Mouse (Mus musculus): ENCODE measurements around the gene Zfp706. TPM values are rescaled to one million over a fixed set of nuclear protein-coding genes. Genes with fewer than 3 reads are reported as not detected.

Zfp706 gene
- total RNA-seq (2015; ENCODE audit: low replicate concordance) (25.6 and 63.3 TPM in 2 replicates), total RNA-seq (2017; ENCODE audit: low replicate concordance) (4.9 and 13.7 TPM in 2 replicates)

DNA sequence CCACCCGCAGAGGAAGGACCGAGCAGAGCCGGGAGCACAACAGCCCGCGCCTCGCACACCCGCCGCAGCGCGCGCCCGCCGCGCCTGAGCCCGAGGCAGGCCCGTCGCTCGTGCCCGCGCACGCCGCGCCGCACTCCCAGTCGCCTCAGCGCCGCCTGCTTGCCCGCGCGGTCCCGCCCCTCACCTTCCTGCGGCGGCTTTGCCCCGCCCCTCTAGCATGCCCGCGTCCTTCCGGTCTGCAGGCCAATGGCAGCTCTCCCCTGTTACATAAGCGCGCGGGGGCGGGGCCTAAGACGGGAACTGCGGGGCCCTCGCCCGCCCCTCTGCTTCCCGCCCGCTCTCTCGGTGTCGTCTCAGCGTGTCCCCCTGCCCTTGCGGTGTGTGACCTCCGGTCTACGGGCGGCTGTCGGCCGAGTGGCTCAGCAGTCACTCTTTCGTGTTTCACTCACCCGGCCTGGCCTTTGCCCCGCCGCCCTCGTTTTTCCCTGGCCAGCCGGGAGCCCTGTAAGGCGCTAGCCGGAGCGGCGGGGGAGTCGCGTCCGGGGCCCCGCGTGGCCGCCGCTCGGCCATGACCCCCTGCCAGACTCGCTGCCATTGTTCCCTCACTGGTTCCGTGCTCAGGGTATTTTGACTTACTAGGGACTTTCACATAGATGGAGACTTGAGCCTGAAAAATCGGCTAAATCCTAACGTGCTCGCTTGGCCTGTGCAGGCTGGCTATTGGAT is at the start of gene Zfp706:
Gene Zfp706, minus strand, starts transcription at position 541 of the 726 bp plus-strand sequence.
- peak; percentile 98 for ATAC-seq (replicated peaks; ENCODE audit: low FRiP score, poor library complexity, severe bottlenecking)

DNA sequence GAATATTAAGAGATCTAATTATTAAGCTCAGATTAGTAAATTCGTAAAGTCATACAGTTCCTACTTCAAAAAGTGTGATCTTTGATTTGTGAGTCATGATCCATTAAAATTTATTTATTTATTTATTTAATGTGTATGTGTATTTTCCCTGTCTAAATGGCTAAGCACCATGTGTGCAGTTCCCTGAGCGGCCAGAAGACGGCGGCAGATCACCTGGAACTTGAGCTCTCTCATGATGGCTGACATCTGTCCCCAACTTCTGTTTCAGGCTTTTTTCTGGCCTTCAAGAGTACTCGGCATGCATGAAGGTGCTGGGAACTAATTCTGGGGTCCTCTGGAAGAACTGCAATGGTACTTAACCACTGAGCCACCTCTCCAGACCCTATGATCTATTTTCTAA is 47.0 kb upstream of the Zfp706 start:
- no peak for ATAC-seq (replicated peaks; ENCODE audit: low FRiP score, poor library complexity, severe bottlenecking)

DNA sequence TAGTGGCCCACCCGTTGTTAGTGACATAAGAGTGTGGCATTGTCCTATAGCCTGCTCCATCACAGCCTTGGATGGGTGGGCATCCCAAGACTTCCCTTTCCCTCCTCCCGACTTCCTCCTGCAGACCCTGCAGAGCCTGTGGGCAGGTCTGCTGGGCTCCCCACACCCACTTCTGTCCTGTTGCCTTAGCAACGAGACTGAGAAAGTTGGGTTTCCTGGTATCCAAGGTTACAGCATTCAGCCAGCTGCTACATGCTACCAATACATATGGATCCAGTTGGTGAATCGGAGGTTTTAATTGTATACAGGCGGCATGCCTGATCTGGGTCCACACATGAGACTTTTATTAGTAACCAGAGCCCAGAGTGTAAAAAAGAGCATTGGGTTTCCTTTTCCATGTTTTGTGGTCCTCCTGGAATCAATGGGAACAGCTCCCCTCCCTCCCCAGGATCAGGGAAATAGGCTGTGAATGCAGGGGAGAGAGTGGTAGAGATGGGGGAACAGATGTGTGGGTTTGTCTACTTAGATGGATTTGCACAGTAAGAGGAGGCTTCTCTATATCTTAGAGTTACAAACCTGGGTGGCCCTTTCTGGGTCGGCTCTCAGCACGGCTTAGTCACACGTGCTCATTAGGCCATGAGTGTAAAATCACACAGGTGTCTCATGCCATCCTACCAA is 45.7 kb upstream of the Zfp706 start:
- no peak for ATAC-seq (replicated peaks; ENCODE audit: low FRiP score, poor library complexity, severe bottlenecking)

DNA sequence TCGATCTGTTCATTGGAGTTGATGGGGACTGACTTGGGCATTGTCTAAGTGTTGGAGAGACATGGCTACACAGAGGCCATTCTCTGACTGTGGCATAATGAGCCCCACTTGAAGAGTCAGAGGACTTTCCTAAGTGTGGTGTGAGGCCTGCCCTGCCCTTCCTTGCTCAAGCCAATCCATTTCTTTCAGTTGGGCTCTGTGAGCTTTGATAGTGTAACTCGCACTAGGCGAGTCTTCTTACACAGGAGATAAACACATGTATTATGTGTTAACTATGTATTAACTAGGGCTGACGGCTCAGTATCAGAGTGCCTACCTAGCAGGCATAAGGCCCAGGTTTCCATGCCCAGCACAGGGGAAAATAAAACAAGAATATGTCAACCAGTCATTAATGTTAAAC is 39.8 kb upstream of the Zfp706 start:
- ATAC-seq (replicated peaks; ENCODE audit: low FRiP score, poor library complexity, severe bottlenecking): no peak

- ATAC-seq (replicated peaks; ENCODE audit: low FRiP score, poor library complexity, severe bottlenecking): no peak
Observed at GRCm38 (mm10) chr15:37046586-37046985, 39.0 kb upstream of the Zfp706 start.

- ATAC-seq (replicated peaks; ENCODE audit: low FRiP score, poor library complexity, severe bottlenecking): no peak
Observed at GRCm38 (mm10) chr15:37046131-37046530, 38.6 kb upstream of the Zfp706 start.

GRCm38 (mm10) chr15:37045456-37045855 is 37.9 kb upstream of the Zfp706 start:
- no peak for ATAC-seq (replicated peaks; ENCODE audit: low FRiP score, poor library complexity, severe bottlenecking)

DNA sequence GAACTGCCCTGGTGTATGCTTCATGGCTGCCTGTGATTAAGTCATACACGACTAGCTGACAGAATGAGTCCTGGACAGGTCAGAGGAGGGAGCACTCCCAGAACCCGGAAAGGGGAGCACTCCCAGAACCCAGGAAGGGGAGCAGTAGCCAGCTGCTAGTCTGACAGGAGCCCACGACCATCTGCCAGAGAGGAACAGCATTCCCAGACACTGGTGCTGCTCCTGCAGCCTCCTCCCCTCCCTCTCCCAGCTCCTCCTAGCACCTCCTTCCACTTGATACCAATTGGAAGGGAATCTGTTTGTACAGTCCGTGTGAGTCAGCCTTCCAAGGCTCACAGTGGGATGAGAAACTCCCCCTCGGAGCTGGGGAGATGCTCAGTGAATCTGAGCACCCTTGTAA is 35.0 kb upstream of the Zfp706 start:
- no peak for ATAC-seq (replicated peaks; ENCODE audit: low FRiP score, poor library complexity, severe bottlenecking)

GRCm38 (mm10) chr15:37041214-37041613 is 33.6 kb upstream of the Zfp706 start:
- no peak for ATAC-seq (replicated peaks; ENCODE audit: low FRiP score, poor library complexity, severe bottlenecking)

DNA sequence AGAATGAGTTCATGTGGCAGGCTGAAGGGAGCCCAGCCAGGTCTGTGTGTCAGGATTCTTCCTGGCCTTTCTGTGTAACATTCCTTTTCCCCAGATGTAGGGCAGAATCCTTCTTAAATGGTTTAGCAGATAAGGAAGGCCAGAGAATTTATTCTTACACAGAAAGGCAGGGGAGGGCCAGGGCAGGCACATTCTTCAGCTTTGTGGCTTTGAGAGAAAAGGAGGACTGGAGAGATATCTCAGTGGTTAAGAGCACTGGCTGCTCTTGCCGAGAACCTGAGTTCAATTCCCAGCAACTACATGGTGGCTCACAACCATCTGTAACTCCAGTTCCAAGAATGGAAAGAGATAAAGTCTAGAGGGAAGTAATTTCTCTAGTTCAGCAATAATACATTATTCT is 31.1 kb upstream of the Zfp706 start:
- no peak for ATAC-seq (replicated peaks; ENCODE audit: low FRiP score, poor library complexity, severe bottlenecking)

- no peak for ATAC-seq (replicated peaks; ENCODE audit: low FRiP score, poor library complexity, severe bottlenecking)
Observed at GRCm38 (mm10) chr15:37037704-37038103, 30.1 kb upstream of the Zfp706 start.

DNA sequence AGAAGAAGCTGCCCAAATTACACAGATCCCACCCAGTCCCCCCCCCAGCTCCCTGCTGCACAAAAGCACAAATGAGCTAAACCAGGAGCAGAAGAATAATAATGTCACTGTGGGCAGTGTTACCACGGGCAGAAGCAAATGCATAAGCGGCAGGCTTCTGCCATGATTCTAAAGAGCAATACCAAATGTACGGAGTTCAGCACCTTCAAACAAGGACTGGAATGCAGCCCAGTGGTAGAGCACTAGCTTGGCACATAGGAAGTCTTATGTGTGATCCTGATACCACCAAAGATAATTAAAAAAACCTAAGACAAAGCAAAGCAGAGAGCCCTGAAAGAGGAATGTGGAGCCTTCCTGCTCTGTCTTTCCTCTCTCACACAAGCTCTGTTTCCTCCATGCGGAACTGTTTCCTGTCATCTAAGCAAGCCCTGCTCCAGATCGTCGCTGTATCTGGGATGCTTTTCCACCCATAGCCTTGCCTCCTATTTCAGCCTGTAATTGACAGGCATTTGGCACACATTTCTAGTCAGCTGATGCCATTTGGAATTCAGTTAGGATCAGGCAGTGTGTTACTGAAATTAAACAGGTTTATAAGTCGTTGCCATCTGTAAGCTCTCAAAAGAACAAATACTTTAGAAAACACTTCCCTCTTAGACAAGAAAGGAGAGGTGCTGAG is 29.0 kb upstream of the Zfp706 start:
- ATAC-seq (replicated peaks; ENCODE audit: low FRiP score, poor library complexity, severe bottlenecking): no peak

GRCm38 (mm10) chr15:37034155-37034554 is 26.6 kb upstream of the Zfp706 start:
- ATAC-seq (replicated peaks; ENCODE audit: low FRiP score, poor library complexity, severe bottlenecking): no peak

DNA sequence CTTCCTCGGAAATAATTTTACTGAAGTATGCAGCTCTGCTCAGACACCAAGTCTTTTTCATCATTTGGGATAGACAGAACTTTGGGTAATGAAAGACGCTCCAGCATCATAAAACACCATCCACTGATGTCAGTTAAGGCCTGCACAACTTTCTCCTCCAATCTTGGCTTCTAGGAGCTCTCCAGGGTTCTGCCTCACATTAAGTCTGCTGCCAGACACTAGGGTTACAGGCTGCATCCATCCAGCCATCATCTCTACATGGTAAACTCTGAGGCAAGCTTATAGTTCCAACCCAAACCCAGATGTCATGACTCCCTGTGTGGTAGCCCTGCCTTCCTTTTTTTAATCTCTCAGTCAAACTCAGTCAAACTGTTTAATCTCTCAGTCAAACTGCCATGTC is 25.9 kb upstream of the Zfp706 start:
- no peak for ATAC-seq (replicated peaks; ENCODE audit: low FRiP score, poor library complexity, severe bottlenecking)

GRCm38 (mm10) chr15:37031334-37032150 is 24.0 kb upstream of the Zfp706 start:
- no peak for ATAC-seq (replicated peaks; ENCODE audit: low FRiP score, poor library complexity, severe bottlenecking)

GRCm38 (mm10) chr15:37030929-37031328 is 23.4 kb upstream of the Zfp706 start:
- ATAC-seq (replicated peaks; ENCODE audit: low FRiP score, poor library complexity, severe bottlenecking): no peak

GRCm38 (mm10) chr15:37027956-37028355 is 20.4 kb upstream of the Zfp706 start:
- no peak for ATAC-seq (replicated peaks; ENCODE audit: low FRiP score, poor library complexity, severe bottlenecking)

GRCm38 (mm10) chr15:37026458-37026857 is 18.9 kb upstream of the Zfp706 start:
- no peak for ATAC-seq (replicated peaks; ENCODE audit: low FRiP score, poor library complexity, severe bottlenecking)

GRCm38 (mm10) chr15:37020581-37021245 is 13.1 kb upstream of the Zfp706 start:
- no peak for ATAC-seq (replicated peaks; ENCODE audit: low FRiP score, poor library complexity, severe bottlenecking)
